Mouse (Mus musculus) intestine, embryonic 14.5 days (tissue): ENCODE data around the gene Tmem266. TPM values are rescaled to one million over a fixed set of nuclear protein-coding genes. Genes with fewer than 3 reads are reported as not detected.

ENCODE experiments used
- ATAC-seq: fragments of 200-750 bp; cut with Nextera tagmentation; replicated peaks from 2 replicates; pipeline ENCODE4 v1.8.0; 2017; ENCODE audit warnings: low read depth, moderate number of reproducible peaks, moderate TSS enrichment, moderate library complexity; ENCODE audit not compliant: low FRiP score, low TSS enrichment
- DNase-seq: peaks from one replicate; pipeline ENCODE4 v3.0.0-alpha.2; 2018; ENCODE audit warnings: low spot score
- H3K27ac ChIP-seq: fragments of 300-500 bp; sonication (generic); 2 replicates; pipeline ENCODE4 v1.5.1; 2014; ENCODE audit warnings: low read depth, mild to moderate bottlenecking, control low read depth
- H3K27me3 ChIP-seq: fragments of 300-500 bp; sonication (generic); replicated peaks from 2 replicates; pipeline ENCODE4 v1.6.1; 2014; ENCODE audit warnings: low read length, control low read depth; ENCODE audit not compliant: control insufficient read depth, insufficient read depth
- H3K36me3 ChIP-seq: fragments of 300-500 bp; sonication (generic); 2 replicates; pipeline ENCODE4 v1.6.1; 2014; ENCODE audit warnings: low read length, control low read depth; ENCODE audit not compliant: control insufficient read depth, insufficient read depth
- H3K4me1 ChIP-seq: fragments of 300-500 bp; sonication (generic); replicated peaks from 2 replicates; pipeline ENCODE4 v1.6.1; 2014; ENCODE audit warnings: low read length, control low read depth, mixed read lengths; ENCODE audit not compliant: control insufficient read depth, insufficient read depth
- H3K4me2 ChIP-seq: fragments of 300-500 bp; sonication (generic); 2 replicates; pipeline ENCODE4 v1.6.1; 2014; ENCODE audit warnings: low read length
- H3K4me3 ChIP-seq: fragments of 300-500 bp; sonication (generic); 2 replicates; pipeline ENCODE4 v1.5.1; 2014; ENCODE audit warnings: low read depth, low read length, control low read depth, mixed read lengths
- H3K9ac ChIP-seq: fragments of 300-500 bp; sonication (generic); 2 replicates; pipeline ENCODE4 v1.6.1; 2014; ENCODE audit warnings: mild to moderate bottlenecking, low read length
- H3K9me3 ChIP-seq: fragments of 300-500 bp; sonication (generic); 2 replicates; pipeline ENCODE4 v1.6.1; 2016; ENCODE audit warnings: low read length, control low read depth; ENCODE audit not compliant: control insufficient read depth
- WGBS: fragments of 180-500 bp; shearing (Covaris S2); extraction: QIAGEN DNeasy Blood & Tissue Kit; methylation state at CpG from one replicate; pipeline ENCODE4 v1.1.7; 2014; 5-methylcytosine and 5-hydroxymethylcytosine counted together
- polyA plus RNA-seq: library from polyadenylated mRNA; unstranded; fragments of >200 nt; fragmentation: Nextera tagmentation; extraction: Ambion mirVana; gene quantifications from 2 replicates; pipeline ENCODE4 v1.2.1, GENCODE M21; 2014

Tmem266 gene
- polyA plus RNA-seq, 1 experiment from 2014 or later, result 0.77 TPM

DNA sequence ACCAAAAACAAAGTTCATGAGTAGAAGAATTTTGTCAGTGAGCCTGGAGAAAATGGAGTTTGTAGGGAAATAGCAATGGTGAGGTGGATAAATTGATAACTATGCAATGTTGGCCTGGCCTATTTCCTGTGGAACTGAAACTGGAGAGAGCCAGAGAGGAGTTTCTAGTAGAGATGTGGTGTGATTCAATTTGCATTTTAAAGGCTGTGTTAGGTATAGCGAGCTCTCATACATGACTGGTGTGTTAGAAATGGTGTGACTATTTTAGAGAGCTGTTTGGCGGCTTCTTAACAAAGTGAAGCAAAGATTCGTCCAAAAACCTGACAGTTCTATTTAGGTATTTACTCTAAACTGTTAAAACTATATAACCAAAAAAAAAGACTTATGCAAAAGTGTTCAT, 22.0 kb downstream of the Tmem266 start:
- WGBS, result 79% methylated on average over 3 of the region's 3 CpGs
- Histone ChIP-seq H3K27ac (no peak overlapping the region), H3K9me3 (no peaks in the 10 kb centered on the region), H3K9ac (no peak overlapping the region), H3K4me2 (no peak overlapping the region), H3K4me1 (no peaks in the 10 kb centered on the region), H3K4me3 (no peak overlapping the region), H3K36me3 (no peaks in the 10 kb centered on the region), H3K27me3 (no peaks in the 10 kb centered on the region)
- ATAC-seq (no peak), DNase-seq (no peak)

DNA sequence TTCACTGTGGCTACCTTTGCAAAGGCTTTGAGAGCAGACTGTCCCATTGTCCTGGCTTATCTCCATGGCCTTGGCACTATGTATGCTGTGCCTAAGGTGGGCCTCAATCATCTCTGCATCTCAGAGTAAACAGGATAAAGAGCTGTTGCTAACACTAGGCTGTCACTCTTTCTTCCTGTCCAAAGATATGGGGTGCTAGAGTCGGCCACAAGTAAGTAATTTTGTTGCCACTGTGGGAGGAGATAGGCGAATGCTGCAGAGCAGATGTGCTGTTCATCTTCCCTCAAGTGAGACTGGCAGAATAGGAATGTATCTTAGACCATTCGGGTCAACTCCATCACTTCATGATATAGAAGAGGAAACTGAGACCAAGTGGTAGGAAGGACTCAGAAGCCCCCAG, 28.0 kb downstream of the Tmem266 start:
- Histone ChIP-seq H3K27me3 (no peaks in the 10 kb centered on the region), H3K9me3 (no peaks in the 10 kb centered on the region), H3K4me1 (no peaks in the 10 kb centered on the region), H3K36me3 (no peaks in the 10 kb centered on the region), H3K4me3 (no peak overlapping the region), H3K27ac (no peak overlapping the region), H3K4me2 (no peak overlapping the region), H3K9ac (no peak overlapping the region)
- no peak for ATAC-seq
- 70% methylated on average over 3 of the region's 3 CpGs for WGBS
- DNase-seq, result no peak

DNA sequence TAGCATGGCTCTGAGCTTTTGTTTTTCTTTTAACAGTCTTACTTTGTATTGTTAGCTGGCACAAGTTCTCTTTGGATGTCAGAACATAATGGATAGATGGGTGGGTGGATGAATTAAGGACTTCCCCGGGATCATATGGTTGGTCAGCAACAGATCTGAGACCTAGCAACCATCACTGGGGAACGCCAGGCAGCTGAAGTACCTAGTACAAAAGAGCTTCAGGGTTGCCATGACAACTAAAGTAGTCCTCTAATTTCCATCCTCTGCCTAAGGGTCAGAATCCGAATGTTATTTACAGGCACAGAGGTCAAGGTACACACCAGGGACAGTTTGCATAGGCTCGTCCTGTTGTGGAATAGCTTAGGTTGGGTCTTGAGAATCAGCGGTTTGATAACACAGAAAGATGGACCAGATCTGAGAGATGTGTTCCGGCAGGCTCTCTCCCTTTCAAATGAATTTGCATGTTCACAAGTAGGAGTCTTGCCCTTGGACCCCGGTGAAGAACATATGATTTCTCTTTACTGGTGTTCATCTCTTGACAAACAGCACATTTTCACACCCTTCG, 28.6 kb downstream of the Tmem266 start:
- no peak for DNase-seq
- no peaks in the 10 kb centered on the region for H3K27me3 ChIP-seq
- no peak overlapping the region for H3K9ac ChIP-seq
- 59% methylated on average over 8 of the region's 8 CpGs for WGBS
- H3K4me1 ChIP-seq, result no peaks in the 10 kb centered on the region
- H3K9me3 ChIP-seq, result no peaks in the 10 kb centered on the region
- H3K27ac ChIP-seq, result no peak overlapping the region
- no peak overlapping the region for H3K4me3 ChIP-seq
- ATAC-seq, result no peak
- H3K36me3 ChIP-seq, result no peaks in the 10 kb centered on the region
- H3K4me2 ChIP-seq, result no peak overlapping the region

DNA sequence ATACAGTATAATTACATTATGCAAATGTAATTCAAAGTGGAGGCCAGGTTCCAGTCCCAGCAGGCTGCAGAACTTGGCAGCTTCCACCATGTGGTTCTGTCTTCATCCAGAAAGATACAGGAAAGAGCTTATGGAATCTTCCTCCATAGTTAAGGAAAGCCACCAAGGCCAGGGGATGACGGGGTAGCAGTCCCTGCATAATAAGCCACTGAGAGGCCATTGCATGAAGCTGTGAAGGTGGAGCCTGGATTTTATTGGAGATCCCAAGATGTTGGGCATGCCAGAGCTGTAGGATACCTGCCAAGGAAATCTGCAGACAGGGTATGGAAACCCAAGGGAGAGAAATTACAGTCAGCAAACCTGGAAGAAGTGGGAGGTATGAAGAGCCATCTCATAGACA, 30.5 kb downstream of the Tmem266 start:
- Histone ChIP-seq H3K4me3 (no peak overlapping the region), H3K9me3 (no peaks in the 10 kb centered on the region), H3K36me3 (no peaks in the 10 kb centered on the region), H3K27me3 (no peaks in the 10 kb centered on the region), H3K4me2 (no peak overlapping the region), H3K27ac (no peak overlapping the region), H3K9ac (no peak overlapping the region), H3K4me1 (no peaks in the 10 kb centered on the region)
- ATAC-seq (no peak), DNase-seq (no peak)
- WGBS, result 77% methylated on average over 1 of the region's 1 CpGs

DNA sequence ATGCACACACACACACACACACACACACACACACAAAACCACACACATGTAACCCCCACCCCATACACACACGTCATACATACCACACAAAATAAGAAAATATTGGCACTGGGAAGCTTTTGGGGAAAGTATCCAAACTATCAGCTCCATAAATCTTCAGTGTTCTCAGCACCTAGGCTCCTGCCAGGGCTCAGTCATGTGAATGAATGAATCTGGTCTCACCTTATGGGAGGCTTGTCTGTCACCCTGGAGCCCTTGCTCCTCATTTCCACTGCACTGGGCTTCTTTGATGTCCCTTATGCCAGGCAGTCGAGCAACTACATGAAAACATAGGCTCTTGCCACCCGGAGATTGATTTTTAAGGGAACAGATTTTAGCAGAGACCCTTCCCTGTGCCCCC, 33.7 kb downstream of the Tmem266 start:
- no peaks in the 10 kb centered on the region for H3K4me1 ChIP-seq
- no peak overlapping the region for H3K4me2 ChIP-seq
- no peak for ATAC-seq
- H3K9me3 ChIP-seq, result no peaks in the 10 kb centered on the region
- no peak for DNase-seq
- H3K36me3 ChIP-seq, result no peaks in the 10 kb centered on the region
- 82% methylated on average over 3 of the region's 3 CpGs for WGBS
- no peak overlapping the region for H3K27ac ChIP-seq
- H3K9ac ChIP-seq, result no peak overlapping the region
- no peak overlapping the region for H3K4me3 ChIP-seq
- H3K27me3 ChIP-seq, result no peaks in the 10 kb centered on the region

DNA sequence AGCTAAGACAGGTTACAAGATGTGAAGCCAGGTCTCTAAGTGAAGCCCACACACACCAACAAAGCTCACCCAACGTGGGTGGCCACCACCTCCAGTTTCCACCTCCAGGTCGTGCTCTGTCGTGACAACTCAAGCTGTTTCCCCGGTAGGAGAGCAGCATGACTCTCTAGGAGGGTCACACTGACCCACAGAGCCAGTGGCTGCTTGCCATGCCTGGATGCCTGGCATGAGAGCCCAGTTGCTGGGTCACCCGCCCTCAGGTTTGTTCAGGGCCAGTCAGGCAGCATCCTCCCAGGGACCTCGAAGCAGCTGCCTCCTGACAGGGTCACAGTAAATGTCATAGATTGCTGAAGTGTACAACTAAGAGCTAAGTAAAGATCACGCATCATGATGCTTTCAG, 34.1 kb downstream of the Tmem266 start:
- Histone ChIP-seq H3K36me3 (no peaks in the 10 kb centered on the region), H3K4me2 (no peak overlapping the region), H3K4me1 (no peaks in the 10 kb centered on the region), H3K4me3 (no peak overlapping the region), H3K27me3 (no peaks in the 10 kb centered on the region), H3K9ac (no peak overlapping the region), H3K9me3 (no peaks in the 10 kb centered on the region), H3K27ac (no peak overlapping the region)
- no peak for ATAC-seq
- 58% methylated on average over 7 of the region's 7 CpGs for WGBS
- no peak for DNase-seq

DNA sequence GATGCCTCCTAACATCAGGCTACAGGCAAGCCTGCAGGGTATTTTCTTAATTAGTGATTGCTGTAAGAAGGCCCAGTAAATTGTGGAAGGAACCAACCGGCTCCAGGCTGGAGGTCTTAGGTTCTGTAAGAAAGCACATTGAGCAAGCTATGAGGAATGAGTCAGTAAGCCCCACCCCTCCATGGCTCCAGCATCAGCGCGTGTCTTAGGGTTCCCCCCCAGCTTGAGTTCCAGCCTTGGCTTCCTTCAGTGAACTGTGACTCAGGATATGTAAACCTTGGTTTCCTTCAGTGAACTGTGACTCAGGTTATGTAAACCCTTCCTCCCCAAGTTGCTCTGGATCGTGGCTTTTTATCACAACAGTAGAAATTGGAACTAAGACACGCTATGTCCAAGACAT, 35.3 kb downstream of the Tmem266 start:
- no peaks in the 10 kb centered on the region for H3K27me3 ChIP-seq

DNA sequence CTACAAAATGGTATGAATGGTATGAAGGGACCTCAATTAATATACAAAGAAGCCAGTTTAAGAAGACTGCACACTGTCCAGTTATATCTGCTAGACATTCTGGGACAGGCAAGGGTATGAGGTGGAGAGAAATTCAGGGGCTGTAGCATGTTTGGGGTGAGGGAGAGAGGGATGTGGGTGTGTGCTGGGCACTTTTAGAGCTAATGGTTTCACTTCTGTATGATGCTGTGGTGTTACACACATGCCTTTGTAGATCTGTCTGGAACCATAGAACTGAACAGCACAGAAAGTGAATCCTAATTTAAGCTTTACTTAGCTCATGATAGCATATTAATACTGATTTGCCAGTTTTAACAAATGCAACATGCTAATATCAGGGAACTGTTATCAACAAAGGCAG, 37.0 kb downstream of the Tmem266 start:
- Histone ChIP-seq H3K9me3 (no peaks in the 10 kb centered on the region), H3K36me3 (no peaks in the 10 kb centered on the region), H3K4me3 (no peak overlapping the region), H3K4me2 (no peak overlapping the region), H3K27me3 (no peaks in the 10 kb centered on the region), H3K27ac (no peak overlapping the region), H3K9ac (no peak overlapping the region), H3K4me1 (no peaks in the 10 kb centered on the region)
- ATAC-seq (no peak), DNase-seq (no peak)

More for the DNA sequence above, 35.3 kb downstream of the Tmem266 start:
- no peak overlapping the region for H3K4me3 ChIP-seq
- DNase-seq (no peak), ATAC-seq (no peak)
- WGBS, result 62% methylated on average over 5 of the region's 5 CpGs
- no peaks in the 10 kb centered on the region for H3K4me1 ChIP-seq
- no peaks in the 10 kb centered on the region for H3K36me3 ChIP-seq
- no peak overlapping the region for H3K27ac ChIP-seq
- no peak overlapping the region for H3K9ac ChIP-seq
- no peak overlapping the region for H3K4me2 ChIP-seq
- no peaks in the 10 kb centered on the region for H3K9me3 ChIP-seq

DNA sequence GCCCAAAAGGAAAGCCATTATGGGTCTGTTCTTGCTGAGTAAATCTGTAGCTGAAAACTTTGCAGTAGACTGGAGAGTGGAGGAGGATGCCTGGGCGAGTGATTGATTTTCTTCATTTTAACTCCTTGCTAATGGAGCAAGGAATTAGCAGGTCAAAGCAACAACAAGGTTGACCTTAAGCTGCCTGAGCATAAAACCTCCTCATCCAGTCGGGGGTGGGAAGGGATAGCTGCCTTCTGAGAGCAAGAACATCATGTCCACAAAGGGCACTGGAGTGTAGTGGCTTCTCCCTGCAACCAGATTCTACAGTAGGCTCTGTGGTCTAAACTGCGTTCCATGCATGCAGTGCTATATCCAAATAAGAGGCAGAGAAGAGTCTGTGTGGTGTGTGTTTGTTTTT, 41.3 kb downstream of the Tmem266 start:
- ATAC-seq (no peak), DNase-seq (no peak)
- 49% methylated on average over 3 of the region's 3 CpGs for WGBS
- Histone ChIP-seq H3K27ac (no peak overlapping the region), H3K27me3 (no peaks in the 10 kb centered on the region), H3K4me1 (no peaks in the 10 kb centered on the region), H3K36me3 (no peaks in the 10 kb centered on the region), H3K4me3 (no peak overlapping the region), H3K9ac (no peak overlapping the region), H3K4me2 (no peak overlapping the region), H3K9me3 (no peaks in the 10 kb centered on the region)
